Mouse (Mus musculus) gastrocnemius, adult 18-20 months (tissue): ENCODE results near the gene Eef1a1. TPM values are rescaled to one million over a fixed set of nuclear protein-coding genes. Genes with fewer than 3 reads are reported as not detected.
"Not testable (repeated sequence)": the region's sequence is repeated elsewhere in the genome, so short reads cannot be mapped to it uniquely, and the experiment has no call there.

Source experiments
- DNase-seq: peaks from one replicate; pipeline ENCODE4 v3.0.0; 2021; ENCODE audit warnings: low spot score
- long read RNA-seq, 2 experiments: library from polyadenylated mRNA; stranded (forward); transcript quantifications; one replicate each; pipeline ENCODE4 v2.0.0; 2021
- total RNA-seq, 2 experiments: library from RNA; stranded (reverse); gene quantifications; 2 replicates each; pipeline ENCODE4 v1.2.3; 2021

The Eef1a1 gene
- total RNA-seq: 100 to 1,000 TPM; 424 to 467 TPM
- long read RNA-seq, experiment 1, transcript Eef1a1-201 (8 exons, 1,794 nt): major isoform, 29 of 54 reads
- long read RNA-seq, experiment 1, partial matches to known transcripts: 24 of 54 reads
- long read RNA-seq, experiment 1, other reads (novel, unspliced or antisense): 1 of 54 reads
- long read RNA-seq, experiment 2, transcript Eef1a1-201 (8 exons, 1,794 nt): major isoform, 29 of 49 reads
- long read RNA-seq, experiment 2, partial matches to known transcripts: 19 of 49 reads
- long read RNA-seq, experiment 2, other reads (novel, unspliced or antisense): 1 of 49 reads

DNA sequence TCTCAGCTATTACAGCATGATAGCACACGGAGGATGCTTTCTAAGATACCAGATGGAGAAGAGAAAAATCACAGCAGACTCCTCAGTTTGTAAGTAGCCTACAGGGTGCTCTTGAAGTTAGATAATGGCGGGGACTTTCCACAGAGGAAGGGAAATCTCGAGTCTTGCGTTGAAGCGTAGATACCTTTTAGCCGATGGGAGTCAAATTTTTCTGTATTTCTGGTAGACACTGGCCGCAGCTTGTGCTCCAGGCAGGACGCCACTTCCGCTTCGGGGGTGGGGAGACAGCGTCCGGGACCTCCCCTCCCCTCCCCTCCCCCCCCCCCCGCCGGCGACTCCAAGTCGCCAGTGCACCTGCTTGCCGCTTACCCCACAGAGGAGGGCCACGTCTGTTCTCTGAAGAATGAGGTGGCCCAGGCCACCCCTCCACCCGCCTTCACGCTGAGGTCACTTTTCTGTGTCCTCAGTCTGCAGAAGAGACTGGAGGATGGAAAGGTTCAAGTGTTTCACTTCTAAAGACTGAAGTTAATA is at the start of gene Eef1a1:
Eef1a1 (minus strand) TSS at position 262 of the 531 bp plus-strand sequence.
- DNase-seq: peak; percentile 47

DNA sequence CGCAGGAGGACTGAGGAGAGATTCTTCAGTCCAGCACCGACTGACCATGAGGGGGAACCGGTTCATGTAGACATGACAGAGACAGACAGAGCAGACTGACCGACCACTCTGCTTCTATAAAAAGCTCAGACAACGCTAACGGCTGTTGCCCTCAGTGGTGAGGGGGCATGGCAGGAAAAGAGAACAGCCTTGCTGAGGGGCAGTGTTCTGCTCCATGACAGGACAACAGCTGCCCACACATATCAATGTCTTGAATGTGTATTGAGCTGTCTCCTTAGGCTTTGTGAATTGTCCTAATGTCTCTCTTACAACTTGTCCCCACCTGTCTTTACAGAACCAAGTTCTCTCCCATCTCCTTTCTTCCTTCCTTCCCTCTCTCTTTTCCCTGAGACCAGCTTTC is 49.5 kb upstream of the Eef1a1 start:
- DNase-seq: no peak

DNA sequence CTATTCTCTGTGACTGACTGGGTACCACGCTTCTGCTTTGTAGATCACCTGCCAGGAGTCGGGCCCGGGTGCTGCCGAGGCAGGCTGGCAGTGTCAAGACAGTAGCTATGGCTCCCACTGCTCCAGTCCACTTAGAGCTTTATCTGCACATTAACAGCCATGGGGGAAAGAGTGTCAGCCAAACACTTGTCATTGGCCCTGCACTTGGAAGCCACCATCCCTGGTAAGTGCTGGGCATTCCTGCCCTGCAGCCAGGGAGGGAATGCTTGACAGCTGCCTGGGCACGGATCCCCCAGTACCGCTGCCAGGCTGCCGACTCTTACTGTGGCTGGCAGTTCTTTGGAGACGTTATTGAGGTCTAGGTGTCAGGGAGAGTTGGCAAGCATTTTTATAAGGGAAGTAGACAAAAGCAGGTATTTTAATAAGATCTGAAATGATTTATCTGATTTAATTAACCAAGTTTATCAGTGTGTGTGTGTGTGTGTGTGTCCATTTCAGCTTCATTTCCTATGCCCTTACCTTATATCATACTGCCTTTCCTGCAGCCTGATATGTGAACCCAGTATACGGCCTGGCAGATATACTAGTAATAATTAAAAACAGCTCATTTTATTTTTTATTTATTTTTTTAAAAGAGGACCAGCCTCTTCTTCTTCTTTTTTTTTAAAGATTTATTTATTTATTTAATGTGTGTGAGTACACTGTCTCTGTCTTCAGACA is 48.4 kb upstream of the Eef1a1 start:
- peak; percentile 81 for DNase-seq

DNA sequence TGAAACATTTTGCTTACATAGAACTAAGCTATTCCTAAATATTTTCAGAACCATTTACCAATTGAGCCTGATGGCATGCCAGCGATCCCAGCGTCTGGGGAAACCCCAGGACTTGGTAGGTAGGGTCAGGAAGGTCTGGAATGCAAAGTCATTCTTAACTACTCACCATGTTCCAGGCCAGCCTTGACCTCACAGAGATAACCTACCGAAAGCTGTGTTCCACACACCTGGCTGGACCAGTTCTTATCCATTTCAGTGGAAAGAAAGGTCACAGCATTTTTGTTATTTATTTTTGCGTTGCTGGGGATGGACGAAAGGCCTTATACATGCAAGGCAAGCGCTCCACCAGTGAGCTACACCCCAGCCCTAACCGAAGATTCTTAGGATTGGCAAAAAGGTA is 45.7 kb upstream of the Eef1a1 start:
- DNase-seq: no peak

DNA sequence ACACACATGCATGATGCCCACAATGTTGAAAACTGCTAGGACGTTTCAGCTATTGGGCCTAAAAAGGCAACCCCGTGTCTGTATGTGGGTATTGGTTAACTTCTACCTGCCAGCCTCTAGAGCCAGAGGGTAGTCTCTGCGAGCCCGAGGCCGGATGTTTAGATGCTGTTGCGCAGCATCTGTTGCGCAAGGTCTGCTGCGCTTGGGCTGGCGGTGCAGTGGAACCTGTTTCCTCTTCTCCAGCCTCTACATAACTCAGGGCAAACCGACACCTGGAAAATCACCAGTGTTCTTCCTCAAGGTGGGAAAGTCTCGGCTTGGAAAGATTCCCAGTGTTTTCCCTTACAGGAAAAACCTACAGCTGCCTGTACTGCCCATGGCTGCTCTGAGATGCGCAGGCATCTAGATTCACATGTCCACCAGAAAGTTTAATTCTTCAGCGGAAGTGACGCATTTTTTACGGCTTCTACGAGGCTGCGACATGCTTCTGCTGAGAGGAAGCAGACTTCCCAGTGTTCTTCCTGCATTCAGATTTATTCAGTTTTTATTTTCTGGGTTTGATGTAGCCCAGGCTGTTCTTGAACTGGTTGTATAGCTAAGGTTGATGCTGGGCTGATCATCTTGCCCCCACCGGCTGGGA is 44.5 kb upstream of the Eef1a1 start:
- no peak for DNase-seq

DNA sequence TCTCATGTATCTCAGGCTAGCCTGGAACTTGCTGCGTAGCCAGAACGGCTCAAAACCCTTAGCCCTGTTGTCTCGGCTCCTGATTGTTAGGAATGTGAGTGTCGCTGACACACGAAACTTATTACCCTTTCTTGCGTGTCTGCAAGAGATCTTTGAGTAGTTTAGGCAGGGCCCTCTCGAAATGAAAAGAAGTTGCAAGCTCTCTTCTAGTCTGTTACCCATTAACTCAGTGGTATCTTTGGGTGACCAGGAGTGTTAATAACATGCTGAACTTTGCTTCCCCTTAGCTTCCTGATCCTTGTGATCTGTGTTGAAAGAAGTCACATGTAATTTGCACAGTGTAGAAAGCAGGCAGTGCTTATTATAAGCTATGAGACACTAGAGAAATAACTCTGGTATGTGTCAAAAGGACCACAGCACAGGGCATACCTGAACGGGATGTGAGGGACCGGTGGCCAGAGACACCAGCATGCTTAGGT is 43.4 kb upstream of the Eef1a1 start:
- DNase-seq: no peak

DNA sequence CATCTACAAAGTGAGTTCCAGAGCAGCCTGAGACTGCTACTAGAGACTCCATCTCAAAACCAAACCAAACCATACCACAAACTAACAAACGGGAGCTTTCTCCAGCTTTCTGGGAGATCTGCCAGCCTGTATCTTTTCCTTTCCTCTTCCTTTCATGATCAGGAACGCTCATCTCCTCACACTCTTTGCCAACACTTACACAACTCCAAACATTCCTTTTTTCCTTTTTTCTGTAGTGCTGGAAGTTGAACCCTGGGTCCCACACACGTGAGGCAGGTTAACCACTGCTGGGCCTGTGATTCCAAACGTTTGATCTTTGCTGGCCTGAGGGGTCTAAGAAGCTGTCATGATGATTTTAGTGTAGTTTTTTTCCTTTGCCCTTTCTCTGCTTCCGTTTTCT is 42.9 kb upstream of the Eef1a1 start:
- DNase-seq: no peak

DNA sequence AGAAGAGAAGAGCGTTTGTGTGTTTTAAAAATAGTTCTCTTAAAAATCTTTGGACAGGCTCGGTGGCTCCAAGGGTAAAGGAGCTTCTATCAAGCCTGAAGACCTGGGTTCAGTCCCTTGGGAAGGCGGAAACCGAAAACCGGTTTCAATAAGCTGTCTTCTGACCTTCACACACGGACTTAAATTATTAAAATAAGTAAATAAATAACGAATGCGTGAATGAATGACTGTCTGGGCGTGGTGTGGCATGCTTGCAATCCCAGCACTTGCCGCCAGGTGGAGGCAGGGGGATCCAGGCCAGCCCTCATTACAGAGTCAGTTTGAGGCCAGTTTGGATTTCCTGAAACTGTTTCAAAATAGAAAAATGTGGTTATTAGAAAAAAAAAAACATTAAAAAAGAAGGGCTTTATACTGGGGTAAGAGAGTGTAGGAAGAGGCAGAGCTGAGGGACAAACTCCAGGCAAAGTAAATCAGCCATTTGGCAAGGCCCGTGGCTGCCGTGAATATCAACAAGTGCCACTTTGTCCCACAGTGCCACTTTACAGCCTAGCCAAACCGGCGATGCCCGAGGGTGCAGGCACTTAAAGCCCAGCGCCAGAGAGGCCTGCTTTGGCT is 38.9 kb upstream of the Eef1a1 start:
- DNase-seq: peak; percentile 80

DNA sequence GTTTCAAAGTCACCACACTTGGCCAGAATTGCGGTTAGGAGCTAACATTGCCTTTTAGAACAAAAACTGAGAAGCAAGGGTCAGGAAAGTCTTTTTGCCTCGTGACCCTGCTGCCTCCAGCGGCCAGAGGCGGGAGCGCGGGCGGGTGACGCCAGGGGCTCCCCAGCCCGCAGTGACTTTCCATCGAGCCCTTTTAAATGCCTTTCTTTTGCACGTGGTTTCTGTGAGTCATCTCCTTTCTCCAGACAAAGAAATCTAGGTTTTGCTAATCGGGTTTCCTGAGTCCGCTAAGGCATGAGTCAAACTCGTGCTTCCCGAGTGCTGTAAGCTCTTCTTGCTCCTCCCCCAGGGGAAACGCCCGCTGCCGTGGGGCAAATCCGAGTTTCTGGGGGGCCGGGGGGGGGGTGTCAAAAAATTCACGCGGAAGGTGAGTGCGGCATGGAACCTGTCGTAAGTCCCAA is 38.4 kb upstream of the Eef1a1 start:
- DNase-seq: peak; percentile 76

DNA sequence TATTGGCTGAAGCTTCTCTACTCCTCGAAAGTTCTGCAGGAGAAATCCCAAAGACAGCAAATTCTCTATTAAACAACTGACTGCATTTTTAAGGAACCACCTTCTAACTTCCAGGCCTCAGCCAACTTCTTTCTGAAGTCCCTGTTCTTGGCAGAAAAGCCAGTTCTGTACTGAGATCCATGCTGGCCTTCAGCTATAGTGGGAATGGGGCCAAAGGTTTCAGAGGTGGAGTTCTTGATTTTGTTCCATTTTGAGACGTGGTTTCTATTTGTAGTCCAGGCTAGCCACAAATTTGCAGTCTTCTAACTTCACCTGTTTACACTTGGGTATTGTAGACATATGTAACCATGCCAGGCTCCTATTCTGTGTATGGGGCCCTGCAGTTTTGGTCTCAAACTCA is 37.3 kb upstream of the Eef1a1 start:
- DNase-seq: no peak

DNA sequence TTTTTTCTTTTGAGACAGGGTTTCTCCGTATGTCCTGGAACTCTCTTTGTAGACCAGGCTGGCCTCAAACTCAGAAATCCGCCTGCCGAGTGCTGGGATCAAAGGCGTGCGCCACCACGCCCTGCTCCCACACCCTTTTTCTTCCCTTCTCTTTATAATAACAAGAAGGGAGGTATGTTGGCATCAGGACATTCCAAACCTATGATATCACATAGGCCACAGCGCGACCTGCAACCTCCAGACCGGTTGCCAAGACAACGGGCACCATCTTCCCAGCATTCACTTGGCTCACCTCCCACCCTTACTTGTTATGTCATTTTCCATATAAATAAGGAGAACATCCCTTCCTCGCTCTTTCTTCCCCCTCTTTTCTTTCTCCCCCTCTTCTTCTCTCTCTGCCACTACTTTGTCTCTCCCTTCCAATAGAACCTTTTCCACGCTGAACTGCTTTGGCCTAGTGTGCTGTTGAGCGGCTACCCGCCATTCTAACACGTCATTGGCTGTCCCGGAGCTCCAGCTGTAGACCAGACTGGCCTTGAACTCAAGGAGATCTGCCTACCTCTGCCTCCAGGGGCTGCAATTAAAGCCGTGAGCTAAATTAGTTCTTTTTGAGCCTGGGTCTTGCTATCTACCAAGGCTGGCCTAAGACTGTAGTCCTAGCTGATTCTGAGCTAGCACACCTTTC is 36.6 kb upstream of the Eef1a1 start:
- DNase-seq: no peak

DNA sequence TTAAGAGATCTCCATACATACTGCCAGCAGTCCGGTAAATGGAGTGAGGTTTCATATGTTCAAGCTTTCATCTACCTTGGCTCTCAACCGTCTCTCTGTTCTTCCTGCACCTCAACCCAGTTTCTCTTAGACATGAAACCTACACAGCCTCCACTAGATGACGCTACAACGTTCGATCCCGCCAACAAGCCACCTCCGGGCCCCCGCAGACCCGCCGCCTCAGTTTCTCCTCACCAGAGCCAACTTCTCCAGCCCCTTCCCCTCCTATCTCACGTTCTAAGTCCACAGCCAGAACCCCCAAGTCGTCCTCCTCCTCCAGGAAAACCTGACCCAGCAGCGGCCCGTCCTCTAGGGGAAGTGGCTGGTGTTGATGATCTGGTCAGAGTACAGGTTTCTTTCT is 32.7 kb upstream of the Eef1a1 start:
- no peak for DNase-seq

DNA sequence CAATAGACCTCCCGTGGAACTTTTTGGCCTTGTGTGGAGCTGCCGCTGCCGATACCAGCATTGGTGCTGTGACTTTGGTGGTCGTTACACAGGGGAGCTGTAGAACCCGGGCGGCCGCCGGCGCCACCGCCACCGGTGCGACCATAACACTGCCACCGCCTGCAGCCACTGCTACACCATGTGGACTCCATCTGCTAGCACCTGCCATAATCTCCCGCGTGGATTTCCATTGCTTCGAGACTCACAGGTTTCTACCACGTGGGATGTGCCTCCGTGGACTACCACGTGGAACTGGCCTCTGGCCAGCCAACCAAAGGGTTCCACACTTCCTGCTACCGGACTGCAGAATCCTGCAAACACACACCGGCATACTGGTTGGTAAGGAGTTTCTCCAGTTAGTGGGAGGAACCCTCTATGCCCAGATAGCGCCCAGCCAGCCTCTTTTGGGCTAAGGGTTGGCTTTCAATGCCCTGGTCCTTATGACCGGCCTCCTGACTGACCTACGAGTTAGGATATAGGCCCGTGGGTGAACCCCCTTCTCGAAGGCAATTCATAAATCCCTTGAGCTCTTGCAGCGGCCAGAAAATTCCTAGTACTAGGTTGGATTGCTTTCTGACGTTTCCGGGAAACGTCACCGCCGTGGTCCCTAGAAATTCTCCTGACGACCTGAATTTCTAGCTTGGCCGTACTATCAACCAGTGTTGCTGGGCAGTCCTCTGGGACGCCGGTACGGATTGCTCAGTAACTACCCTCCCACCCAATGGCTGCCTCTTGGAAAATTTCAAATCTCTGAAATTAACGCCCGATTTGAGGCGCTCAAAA is 32.0 kb upstream of the Eef1a1 start:
- no peak for DNase-seq

DNA sequence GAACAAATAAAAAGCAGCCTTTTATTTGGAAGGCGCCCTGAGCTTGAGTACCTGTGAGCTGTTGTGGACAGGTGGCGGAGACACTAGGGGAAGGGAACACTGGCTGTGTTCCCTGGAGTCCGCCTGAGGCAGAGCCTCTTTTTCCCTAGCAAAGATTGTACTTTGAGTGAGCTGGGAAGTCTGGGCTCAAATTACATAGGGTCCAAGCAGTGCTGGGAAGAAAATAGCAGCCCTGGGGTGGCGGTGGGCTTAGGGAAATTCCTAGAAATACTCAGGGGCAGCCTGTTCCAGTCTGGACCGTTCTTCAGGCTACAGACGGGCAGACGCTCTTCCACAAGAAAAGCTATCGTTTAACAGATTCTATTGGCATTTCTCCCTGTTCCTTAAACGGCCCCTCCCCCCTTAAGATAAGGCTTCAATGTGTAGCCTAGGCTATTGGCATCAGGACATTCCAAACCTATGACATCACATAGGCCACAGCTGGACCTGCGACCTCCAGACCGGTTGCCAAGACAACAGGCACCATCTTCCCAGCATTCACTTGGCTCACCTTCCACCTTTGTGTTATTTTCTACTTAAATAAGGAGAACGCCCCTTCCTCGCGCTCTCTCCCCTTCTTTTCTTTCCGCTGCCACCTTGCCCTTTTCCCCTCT is 31.3 kb upstream of the Eef1a1 start:
- no peak for DNase-seq

DNA sequence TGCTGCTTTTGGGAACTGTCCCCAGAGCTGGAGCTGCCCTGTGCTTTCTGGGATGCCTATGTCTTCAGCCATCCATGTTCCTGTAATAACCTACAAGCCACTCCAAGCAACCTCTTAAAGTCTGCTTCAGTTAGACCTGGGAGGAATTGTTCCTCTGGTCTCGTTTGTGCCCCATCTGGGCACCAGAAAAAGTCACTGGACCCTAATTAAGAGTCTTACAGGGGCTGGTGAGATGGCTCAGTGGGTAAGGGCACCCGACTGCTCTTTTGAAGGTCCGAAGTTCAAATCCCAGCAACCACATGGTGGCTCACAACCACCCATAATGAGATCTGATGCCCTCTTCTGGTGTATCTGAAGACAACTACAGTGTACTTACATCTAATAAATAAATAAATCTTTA is 28.3 kb upstream of the Eef1a1 start:
- DNase-seq: not testable (repeated sequence)

DNA sequence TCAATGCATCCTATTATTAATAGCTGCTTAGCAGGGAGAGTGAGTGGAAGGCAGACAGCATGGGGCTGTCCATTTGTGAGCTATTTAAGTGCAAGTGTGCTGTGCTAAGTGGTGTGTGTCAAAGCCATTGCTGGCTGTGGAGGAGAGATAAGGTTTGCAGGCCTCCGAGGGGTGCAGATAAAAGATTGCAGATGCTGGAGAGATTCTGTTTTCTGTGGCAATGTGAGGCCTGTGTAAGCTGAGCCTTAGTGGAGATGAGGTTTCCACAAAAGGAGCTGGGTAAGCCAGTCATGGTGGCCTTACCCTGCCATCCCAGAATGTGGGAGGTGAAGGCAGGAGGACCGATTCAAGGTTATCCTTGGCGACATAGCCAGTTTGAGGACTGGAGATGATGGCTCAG is 27.2 kb upstream of the Eef1a1 start:
- DNase-seq: no peak

DNA sequence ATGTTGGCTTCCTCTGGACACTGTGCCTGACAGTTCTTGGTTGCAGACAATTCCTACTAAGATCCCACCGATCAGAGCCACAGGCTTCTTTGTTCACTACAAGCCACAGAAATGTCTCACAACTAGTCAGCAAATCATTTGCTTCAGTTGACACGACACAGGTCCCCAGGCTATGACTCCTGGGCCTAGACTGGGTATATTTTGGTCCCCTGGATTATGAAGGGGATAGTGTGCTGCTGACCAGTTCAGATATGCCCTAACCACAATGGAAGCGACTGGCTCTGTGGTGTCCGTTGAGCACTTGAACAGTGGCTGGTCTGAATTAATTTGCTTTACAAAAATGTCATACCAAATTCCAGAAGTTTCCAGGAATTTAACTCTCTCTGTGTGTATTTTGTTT is 25.7 kb upstream of the Eef1a1 start:
- no peak for DNase-seq

DNA sequence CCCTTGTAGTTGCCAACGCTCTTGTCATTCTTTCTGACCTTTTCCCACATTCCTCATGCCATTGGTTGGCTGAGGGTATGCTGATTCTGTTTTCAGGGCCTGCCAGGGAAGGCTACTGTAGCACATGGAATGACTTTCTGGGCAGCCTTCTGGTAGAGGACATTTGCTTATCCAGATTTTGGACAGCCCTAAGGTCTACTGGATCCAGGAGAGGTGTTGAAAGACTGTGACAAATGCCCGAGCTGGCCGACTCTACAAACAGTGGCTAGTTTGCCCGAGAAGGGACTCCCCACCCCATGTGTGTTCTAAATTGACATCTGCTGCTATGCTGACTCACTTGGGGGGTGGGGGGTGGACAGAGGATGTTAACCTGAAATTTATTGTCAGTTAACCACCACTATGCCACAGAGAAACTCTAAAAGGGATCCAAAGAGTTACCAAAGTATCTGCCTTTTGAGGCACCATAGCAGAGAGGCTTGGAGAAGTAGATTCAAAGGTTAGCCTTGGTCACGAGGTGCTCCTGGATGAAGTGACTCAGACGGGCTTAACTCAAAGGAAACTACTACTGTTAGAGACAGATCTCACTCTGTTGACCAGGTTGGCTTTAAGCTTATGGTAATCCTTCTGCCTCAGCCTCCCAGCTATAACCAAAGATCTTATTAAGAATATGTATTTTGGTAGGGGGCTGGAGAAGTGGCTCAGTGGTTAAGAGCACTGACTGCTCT is 25.0 kb upstream of the Eef1a1 start:
- no peak for DNase-seq

DNA sequence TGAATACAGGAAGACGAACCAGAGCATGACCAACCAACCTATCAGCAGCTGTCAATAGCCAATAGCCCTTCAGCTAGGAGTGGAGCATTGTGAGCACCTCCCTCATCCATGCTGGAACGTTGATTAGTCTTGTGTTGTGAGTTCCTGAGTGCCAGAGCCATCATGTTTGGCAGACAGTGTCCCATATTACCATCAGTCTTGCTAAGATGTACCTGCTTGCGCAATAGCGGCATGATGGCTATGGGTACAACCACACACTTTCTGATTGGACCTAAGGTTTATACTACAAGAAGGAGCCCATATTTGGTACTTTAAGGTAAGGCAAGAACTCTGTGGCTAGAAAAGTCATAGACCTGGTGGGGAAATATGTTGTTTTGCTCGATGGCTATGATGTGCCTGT is 22.8 kb upstream of the Eef1a1 start:
- DNase-seq: no peak
